Mouse (Mus musculus): Measurements from ENCODE around the gene Gm3646.

DNA sequence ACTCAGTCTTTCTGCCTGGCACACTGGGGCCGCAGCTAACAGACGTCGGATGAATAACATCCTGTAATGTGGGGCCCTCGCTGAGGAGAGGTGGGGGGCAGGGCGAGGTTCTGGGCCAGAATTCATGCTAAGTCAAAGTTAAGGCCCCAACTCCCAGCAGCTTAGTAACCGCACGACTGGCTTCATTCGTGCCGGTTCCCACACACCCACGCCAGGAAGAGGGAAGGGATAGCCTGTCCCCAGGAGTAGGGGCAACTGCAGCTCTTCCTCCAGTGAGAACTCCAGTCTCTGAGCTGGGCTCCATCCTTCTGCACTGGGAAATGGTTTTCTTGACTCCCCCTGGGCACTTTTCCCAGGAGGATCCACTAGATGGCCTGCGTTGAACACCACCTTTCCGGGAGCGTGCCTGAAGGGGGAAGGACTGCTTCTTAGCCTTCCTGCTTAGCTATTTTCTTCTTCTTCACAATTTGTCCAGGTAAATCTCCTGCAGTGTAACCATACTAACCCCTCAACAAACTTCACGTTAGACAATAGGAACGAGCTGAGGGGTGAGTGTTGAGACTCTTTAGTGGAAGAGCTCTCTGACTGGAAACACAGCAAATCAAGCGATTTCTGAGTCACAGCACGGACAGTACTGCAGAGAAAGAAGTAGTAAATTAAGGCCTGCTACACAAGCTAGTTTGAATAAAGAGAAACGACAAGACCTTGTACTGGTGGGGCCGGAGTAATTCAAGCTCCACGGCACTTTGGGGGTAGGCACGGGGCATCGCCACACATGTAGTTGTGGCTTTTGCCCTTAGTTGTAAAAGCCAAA lies 43.7 kb downstream of the Gm3646 start:
- TF ChIP-seq CTCF (IDR thresholded peaks at IDR 0.05; ENCODE audit: low read depth) (peak; percentile 81), EP300 (optimal IDR thresholded peaks at IDR 0.05) (no peak)
